In genomic region chr15:98871070-98871915, GRCm38 (mm10) we compare ENCODE assay signal across 8 mouse cellular contexts. TPM values are rescaled to one million over a fixed set of nuclear protein-coding genes. Genes with fewer than 3 reads are reported as not detected.
DNase-seq lines count a peak whose midpoint lies in the region; ATAC-seq and TF ChIP-seq lines count a peak whose summit lies in the region.

Gene Kmt2d (minus strand): TSS chr15:98871204.

- no peak for TF ChIP-seq CTCF in cerebellum, adult 2 months (IDR thresholded peaks at IDR 0.05; ENCODE audit: borderline replicate concordance, insufficient read depth, low read depth, low read length)
- TF ChIP-seq CTCF in heart, adult 2 months (IDR thresholded peaks at IDR 0.05): no peak
- TF ChIP-seq CTCF in lung, postnatal 0 days (IDR thresholded peaks at IDR 0.05): no peak
- TF ChIP-seq CTCF in stomach, postnatal 0 days (IDR thresholded peaks at IDR 0.05; ENCODE audit: low read depth): no peak

- DNase-seq in cerebellum, adult 2 months: peak in 1 of 2 experiments; percentile 40
- DNase-seq in cerebellum, adult 8-10 months: no peak
- DNase-seq in CD4-positive helper T cell, adult 2 months (ENCODE audit: low read depth, low spot score): peak; percentile 62
- DNase-seq in embryo, embryonic 10.5 days (ENCODE audit: low spot score): peak; percentile 52
- no peak for DNase-seq in heart, adult 2 months
- no peak for DNase-seq in large intestine, adult 2 months (ENCODE audit: low read depth, low spot score)
- DNase-seq in lung, postnatal 0 days (ENCODE audit: low spot score): peak; percentile 78
- peak; percentile 54 for DNase-seq in stomach, postnatal 0 days (ENCODE audit: low spot score)

- peak within 1 kb of the TSS; percentile 100 for H3K27ac ChIP-seq in cerebellum, adult 2 months (ENCODE audit: insufficient read depth, low read length)
- peak within 1 kb of the TSS; percentile 100 for H3K27ac ChIP-seq in heart, adult 2 months
- peak within 1 kb of the TSS; percentile 99 for H3K27ac ChIP-seq in lung, postnatal 0 days (ENCODE audit: low read length)
- peak within 1 kb of the TSS; percentile 98 for H3K27ac ChIP-seq in stomach, postnatal 0 days (replicated peaks)

- under 1% methylated on average over 81 of the region's 94 CpGs for WGBS in cerebellum, adult 2 months
- 1% methylated on average over 90 of the region's 94 CpGs for WGBS in heart, adult 2 months
- under 1% methylated on average over 90 of the region's 94 CpGs for WGBS in large intestine, adult 2 months
- WGBS in lung, postnatal 0 days: under 1% methylated on average over 44 of the region's 94 CpGs
- WGBS in stomach, postnatal 0 days: under 1% methylated on average over 54 of the region's 94 CpGs

- H3K4me3 ChIP-seq in cerebellum, adult 2 months (replicated peaks; ENCODE audit: insufficient read depth, low read depth, low read length): peak within 1 kb of the TSS; percentile 90
- H3K4me3 ChIP-seq in heart, adult 2 months: peak within 1 kb of the TSS; percentile 99
- peak within 1 kb of the TSS; percentile 92 for H3K4me3 ChIP-seq in lung, postnatal 0 days (ENCODE audit: low read depth, low read length)
- peak within 1 kb of the TSS; percentile 100 for H3K4me3 ChIP-seq in stomach, postnatal 0 days (ENCODE audit: low read depth, low read length)

- peaks cover 8% of the 10 kb centered on the region; the same call in 1 of the 2 replicates for H3K79me2 ChIP-seq in heart, adult 2 months (replicated peaks; ENCODE audit: control insufficient read depth, insufficient read depth, low read length)

- TF ChIP-seq POLR2A in cerebellum, adult 2 months (IDR thresholded peaks at IDR 0.05; ENCODE audit: borderline replicate concordance, insufficient read depth, low read length): no peak
- no peak for TF ChIP-seq POLR2A in heart, adult 2 months (IDR thresholded peaks at IDR 0.05; ENCODE audit: insufficient read depth, low read depth, low read length)

- ATAC-seq in lung, postnatal 0 days: peak; percentile 59
- ATAC-seq in stomach, postnatal 0 days (ENCODE audit: low FRiP score, low TSS enrichment): peak; percentile 18

- H3K27me3 ChIP-seq in cerebellum, adult 2 months (ENCODE audit: control insufficient read depth, insufficient read depth, low read length): no peaks in the 10 kb centered on the region
- no peaks in the 10 kb centered on the region for H3K27me3 ChIP-seq in heart, adult 2 months (ENCODE audit: control insufficient read depth, insufficient read depth, low read length)
- H3K27me3 ChIP-seq in lung, postnatal 0 days (replicated peaks; ENCODE audit: insufficient read depth, low read length): no peaks in the 10 kb centered on the region
- no peaks in the 10 kb centered on the region for H3K27me3 ChIP-seq in stomach, postnatal 0 days (ENCODE audit: control insufficient read depth, insufficient read depth, low read length)

- TF ChIP-seq EP300 in heart, adult 2 months (IDR thresholded peaks at IDR 0.05; ENCODE audit: insufficient read depth, low read depth, low read length): no peak
- no peak for TF ChIP-seq EP300 in lung, postnatal 0 days (IDR thresholded peaks at IDR 0.05)
- no peak for TF ChIP-seq EP300 in stomach, postnatal 0 days (optimal IDR thresholded peaks at IDR 0.05)

- no peaks in the 10 kb centered on the region for H3K9me3 ChIP-seq in lung, postnatal 0 days (ENCODE audit: low read length)
- H3K9me3 ChIP-seq in stomach, postnatal 0 days (ENCODE audit: control insufficient read depth, low read length): no peaks in the 10 kb centered on the region

- intact Hi-C loops in heart, adult 2 months (cut with DNase I): loop anchor here (2.0 kb wide), 1 partner anchor 40 kb away; the partner anchor contains the start of gene Prkag1

- no peaks in the 10 kb centered on the region; the same call in 1 of the 2 replicates for H3K36me3 ChIP-seq in heart, adult 2 months (ENCODE audit: control insufficient read depth, insufficient read depth, low read length)
- no peaks in the 10 kb centered on the region for H3K36me3 ChIP-seq in lung, postnatal 0 days (ENCODE audit: insufficient read depth, low read length)
- H3K36me3 ChIP-seq in stomach, postnatal 0 days (ENCODE audit: control insufficient read depth, insufficient read depth, low read length): peaks cover 3% of the 10 kb centered on the region; the same call in 1 of the 2 replicates

- H3K9ac ChIP-seq in heart, adult 2 months (ENCODE audit: low read depth, low read length): peak within 1 kb of the TSS; percentile 97
- H3K9ac ChIP-seq in lung, postnatal 0 days (replicated peaks; ENCODE audit: low read depth): peak within 1 kb of the TSS; percentile 99
- H3K9ac ChIP-seq in stomach, postnatal 0 days (ENCODE audit: low read length): peak within 1 kb of the TSS; percentile 99

- peak within 1 kb of the TSS; percentile 78 for H3K4me2 ChIP-seq in lung, postnatal 0 days (replicated peaks; ENCODE audit: low read depth, low read length)
- peak within 1 kb of the TSS; percentile 94 for H3K4me2 ChIP-seq in stomach, postnatal 0 days (replicated peaks; ENCODE audit: low read depth)

- H3K4me1 ChIP-seq in cerebellum, adult 2 months (ENCODE audit: control insufficient read depth, insufficient read depth, low read length): peaks cover 15% of the 10 kb centered on the region
- peaks cover 14% of the 10 kb centered on the region for H3K4me1 ChIP-seq in heart, adult 2 months (ENCODE audit: control insufficient read depth, insufficient read depth, low read length)
- H3K4me1 ChIP-seq in lung, postnatal 0 days (ENCODE audit: insufficient read depth, low read depth, low read length): peaks cover 12% of the 10 kb centered on the region
- peaks cover 16% of the 10 kb centered on the region for H3K4me1 ChIP-seq in stomach, postnatal 0 days (replicated peaks; ENCODE audit: control insufficient read depth, insufficient read depth)

RNA-seq across cellular contexts. Expression of gene Kmt2d, which starts in this region (rescaled TPM):
- 49.9 and 52.6 TPM in 2 replicates for polyA plus RNA-seq in cerebellum, adult 2 months (2012; rRNA removed)
- 10 to 100 TPM; 51.3 to 56.5 TPM for total RNA-seq in heart, adult 2 months (2021)
- polyA plus RNA-seq in heart, adult 2 months (2012; rRNA removed): 17.1 and 17.7 TPM in 2 replicates
- 21.6 and 25.9 TPM in 2 replicates for polyA plus RNA-seq in large intestine, adult 2 months (2012; rRNA removed)
- polyA plus RNA-seq in lung, postnatal 0 days (2015; fragmentation: Nextera tagmentation; extraction: Ambion mirVana): 8.7 and 11.1 TPM in 2 replicates
- 5.1 TPM in 2 replicates for polyA plus RNA-seq in stomach, postnatal 0 days (2015; fragmentation: Nextera tagmentation; extraction: Ambion mirVana)

Comparison
In these comparisons a context has a peak if more than half of its experiments do, and no peak if none do; other contexts are left out.
1. DNase-seq: peak in CD4-positive helper T cell, adult 2 months (single experiment), embryo, embryonic 10.5 days (single experiment), lung, postnatal 0 days (single experiment) and stomach, postnatal 0 days (single experiment); none in cerebellum, adult 8-10 months (single experiment), heart, adult 2 months (0 of 2) and large intestine, adult 2 months (single experiment).
2. Peak in every context shown above with its lines, with median percentiles within 50 percentile points of each other: H3K27ac ChIP-seq, H3K4me3 ChIP-seq and H3K9ac ChIP-seq.